Mouse (Mus musculus) fat pad, adult 2 months (tissue): ENCODE measurements around the gene Cenpv.

ENCODE experiments used
- DNase-seq: peaks from one replicate; pipeline ENCODE4 v3.0.0-alpha.2; 2011; ENCODE audit warnings: low read depth, low spot score; ENCODE audit errors: extremely low read depth

Gene Cenpv

DNA sequence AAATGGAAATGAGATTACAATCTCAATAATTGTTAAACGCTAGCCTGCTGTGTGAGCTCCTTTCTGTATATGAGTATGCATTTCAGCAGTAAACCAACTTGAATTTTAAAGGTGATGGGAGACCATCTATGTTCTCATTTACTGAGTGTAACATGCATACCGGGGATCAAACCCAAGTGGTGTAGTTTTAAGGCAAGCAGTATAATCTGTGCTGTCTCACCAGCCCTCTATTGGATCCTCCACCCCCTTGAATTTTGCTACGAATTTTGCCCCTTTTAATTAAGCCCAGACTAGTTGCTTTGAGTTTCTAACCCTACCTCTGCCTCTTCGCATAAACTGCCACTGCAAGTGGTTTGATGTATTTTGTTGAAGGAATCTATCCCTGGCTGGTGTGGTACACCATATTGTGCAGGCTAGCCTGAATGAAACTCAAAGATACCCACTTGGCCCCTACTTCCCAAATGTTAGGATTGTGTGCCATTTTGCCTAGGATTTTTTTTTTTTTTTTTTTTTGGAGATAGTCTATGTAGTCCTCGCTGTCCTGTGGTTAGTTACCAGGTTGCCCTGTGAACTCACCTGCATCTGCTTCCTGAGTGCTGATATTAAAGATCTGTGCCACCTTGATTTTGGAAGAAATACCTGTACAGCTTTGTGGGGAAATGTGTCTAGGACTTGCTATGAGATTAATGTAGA lies 15.2 kb upstream of the Cenpv start:
- no peak for DNase-seq

- no peak for DNase-seq
These were observed 14.6 kb upstream of the Cenpv start for GRCm38 (mm10) chr11:62553633-62554032.

DNA sequence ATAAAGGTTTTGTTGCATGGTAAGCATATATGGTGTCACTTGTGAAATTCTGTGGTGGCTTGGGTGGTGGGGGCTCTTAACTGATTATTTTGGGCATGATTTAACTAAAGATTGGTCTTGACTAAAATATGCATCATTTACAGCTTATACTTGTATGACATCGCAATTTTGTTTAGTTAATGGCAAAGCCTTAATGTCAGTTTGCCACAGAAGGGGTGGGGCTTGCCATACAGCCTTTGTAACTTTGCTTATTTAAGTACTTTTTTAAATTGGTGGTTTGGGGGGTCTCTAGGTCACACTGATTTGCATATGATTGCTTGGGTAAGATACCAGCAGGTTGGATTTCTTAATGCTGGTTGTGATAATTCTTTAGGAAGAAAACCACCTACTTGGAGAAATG lies 14.1 kb upstream of the Cenpv start:
- no peak for DNase-seq

GRCm38 (mm10) chr11:62551226-62552119 lies 12.4 kb upstream of the Cenpv start:
- no peak for DNase-seq

DNA sequence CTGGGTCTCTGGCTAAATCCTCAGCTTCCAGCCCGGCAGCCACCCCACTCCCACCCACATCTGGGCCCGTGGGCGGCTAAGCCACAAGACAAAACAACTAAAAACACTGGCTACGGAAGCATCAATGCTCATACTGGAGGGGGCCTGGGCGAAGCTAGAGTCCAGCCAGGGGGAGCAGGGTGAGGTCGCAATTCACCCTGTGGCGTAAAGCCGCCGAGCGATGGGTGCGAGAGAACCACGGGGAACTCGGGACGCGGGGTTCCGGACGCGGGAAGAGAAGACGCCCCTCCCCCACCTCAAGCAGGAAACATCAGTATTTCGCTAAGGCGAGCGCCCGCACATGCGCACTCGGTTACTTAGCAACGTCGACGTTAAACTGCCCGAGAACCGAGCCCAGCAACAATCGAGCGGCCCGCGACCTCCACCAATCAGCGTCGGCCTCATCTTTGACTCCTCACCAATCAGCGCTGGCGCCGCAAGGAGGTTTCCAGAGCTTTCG lies 11.7 kb upstream of the Cenpv start, which contains the start of gene Ubb:
Ubb (plus strand) TSS at position 445 of the 499 bp plus-strand sequence.
- DNase-seq: peak; percentile 88

DNA sequence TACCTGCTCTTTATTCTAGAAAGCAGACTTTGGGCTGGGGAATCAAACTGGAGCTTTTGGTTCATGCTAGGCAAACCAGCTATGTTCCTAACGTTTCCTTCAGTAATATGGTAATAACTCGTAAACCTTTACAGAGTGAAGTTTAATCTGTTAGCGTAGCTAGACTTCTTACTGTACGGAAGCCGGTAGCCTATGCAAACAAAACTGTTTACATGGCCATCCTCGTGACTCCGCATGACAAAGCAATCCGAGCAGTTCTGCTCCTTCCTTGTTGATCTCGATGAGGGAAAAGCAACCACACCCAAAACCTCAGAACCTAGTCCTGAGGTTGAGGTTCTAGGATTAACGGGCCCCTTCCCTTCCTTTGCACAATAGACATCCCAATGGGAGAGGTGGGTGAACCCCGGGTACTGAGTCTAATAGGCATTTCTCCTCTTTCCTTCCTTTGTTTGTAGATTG lies 11.2 kb upstream of the Cenpv start:
- DNase-seq: no peak

DNA sequence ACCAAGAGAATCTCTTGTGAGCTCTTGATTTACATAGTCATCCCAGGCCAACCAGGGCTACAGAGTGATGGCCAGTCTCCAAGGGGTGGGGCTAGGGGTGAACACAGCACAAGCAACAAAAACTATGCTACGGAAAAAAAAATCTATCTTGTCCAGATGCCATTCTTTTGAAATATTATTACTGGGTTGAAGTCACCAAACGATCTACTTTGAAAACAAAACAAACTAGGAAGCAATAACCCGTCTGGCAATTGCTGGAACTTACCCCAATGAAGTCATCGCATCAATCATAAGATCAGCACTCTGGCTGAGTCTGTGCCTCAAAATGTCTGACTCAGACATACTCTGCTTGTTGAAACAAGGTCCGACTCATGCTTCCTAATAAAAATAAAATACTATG lies 10.7 kb upstream of the Cenpv start:
- DNase-seq: peak; percentile 72

- DNase-seq: no peak
These were observed 4.9 kb upstream of the Cenpv start for GRCm38 (mm10) chr11:62543991-62544390.

GRCm38 (mm10) chr11:62541581-62541980 lies 2.5 kb upstream of the Cenpv start:
- DNase-seq: no peak

DNA sequence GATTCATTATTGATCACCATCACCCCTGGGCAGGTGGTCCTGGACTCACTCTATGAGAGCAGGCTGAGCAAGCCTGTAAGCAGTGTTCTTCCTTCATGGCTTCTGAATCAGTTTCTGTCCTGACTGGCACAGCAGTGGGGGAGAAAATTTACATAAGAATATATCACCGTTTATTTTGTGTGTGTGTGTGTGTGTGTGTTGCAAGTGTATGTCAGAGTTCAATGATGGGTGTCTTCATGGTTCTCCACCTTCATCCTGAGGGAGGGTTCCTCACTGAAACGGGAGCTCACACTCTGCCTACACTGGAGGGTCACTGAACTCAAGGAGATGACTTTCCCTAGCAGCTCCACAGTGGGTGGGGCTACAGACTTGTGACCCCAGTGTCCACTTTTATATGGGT lies 1.9 kb upstream of the Cenpv start:
- DNase-seq: no peak

GRCm38 (mm10) chr11:62540167-62540566 lies 1.1 kb upstream of the Cenpv start:
- DNase-seq: no peak

- DNase-seq: no peak
These were observed 556 bp downstream of the Cenpv start for GRCm38 (mm10) chr11:62538321-62539088.

DNA sequence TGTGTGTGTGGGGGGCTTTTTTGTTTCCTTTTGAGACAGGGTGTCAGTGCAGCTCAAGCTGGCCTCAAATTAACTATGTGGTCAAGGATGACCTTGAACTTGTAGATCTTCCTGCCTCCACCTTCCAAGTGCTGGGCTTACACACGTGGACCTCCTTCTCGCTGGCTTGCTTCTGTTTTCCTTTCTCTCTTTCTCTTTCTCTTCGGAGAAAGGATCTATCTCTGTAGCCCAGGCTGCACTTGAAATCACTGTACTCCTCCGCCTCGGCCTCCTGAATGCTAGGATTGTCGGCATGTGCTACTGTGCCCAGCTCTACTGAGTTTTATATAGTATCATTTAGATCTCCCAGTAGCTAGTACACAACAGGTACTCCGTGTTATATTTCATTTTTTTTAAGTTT lies 1.5 kb downstream of the Cenpv start:
- no peak for DNase-seq

DNA sequence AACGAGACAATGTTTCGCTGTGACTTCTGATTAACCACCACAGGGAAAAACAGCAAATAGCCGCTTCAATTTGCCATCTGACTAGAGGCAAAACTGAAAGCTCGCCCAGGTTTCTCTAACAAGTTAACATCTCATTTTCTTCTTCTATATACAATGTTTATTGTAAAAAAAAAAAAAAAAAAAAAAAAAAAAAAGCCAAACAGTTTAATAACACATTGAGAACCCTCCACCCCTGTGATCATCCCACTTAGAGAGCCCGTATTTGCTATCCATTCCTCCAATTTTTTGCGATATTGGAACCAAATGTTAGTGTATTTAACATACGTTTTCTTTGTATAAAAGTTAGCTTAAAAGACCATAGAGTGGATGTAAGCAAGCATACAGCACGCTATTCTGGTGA lies 2.0 kb downstream of the Cenpv start:
- no peak for DNase-seq

DNA sequence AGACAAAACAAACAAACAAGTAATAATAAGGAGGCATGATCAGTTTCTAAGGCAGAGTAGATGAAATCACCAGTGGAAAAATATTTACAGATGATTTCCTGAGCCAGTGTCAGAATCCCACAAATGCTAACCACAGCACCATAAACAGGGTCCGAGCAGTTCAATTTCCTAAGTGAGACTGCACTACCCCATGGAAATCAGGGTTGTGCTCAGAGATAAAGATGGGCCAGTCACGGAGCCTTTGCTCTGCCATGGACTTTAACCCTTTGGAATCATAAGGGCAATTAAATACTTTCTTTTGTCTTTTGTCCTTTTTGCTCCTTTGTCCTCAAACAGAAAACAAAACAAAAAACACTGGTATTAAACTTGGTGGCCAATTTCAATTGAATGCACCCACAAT lies 16.8 kb downstream of the Cenpv start:
- DNase-seq: no peak

- no peak for DNase-seq
These were observed 20.1 kb downstream of the Cenpv start for GRCm38 (mm10) chr11:62518991-62519390.

- no peak for DNase-seq
These were observed 25.8 kb downstream of the Cenpv start for GRCm38 (mm10) chr11:62513311-62513710.

- no peak for DNase-seq
These were observed 26.5 kb downstream of the Cenpv start for GRCm38 (mm10) chr11:62512529-62513080.

DNA sequence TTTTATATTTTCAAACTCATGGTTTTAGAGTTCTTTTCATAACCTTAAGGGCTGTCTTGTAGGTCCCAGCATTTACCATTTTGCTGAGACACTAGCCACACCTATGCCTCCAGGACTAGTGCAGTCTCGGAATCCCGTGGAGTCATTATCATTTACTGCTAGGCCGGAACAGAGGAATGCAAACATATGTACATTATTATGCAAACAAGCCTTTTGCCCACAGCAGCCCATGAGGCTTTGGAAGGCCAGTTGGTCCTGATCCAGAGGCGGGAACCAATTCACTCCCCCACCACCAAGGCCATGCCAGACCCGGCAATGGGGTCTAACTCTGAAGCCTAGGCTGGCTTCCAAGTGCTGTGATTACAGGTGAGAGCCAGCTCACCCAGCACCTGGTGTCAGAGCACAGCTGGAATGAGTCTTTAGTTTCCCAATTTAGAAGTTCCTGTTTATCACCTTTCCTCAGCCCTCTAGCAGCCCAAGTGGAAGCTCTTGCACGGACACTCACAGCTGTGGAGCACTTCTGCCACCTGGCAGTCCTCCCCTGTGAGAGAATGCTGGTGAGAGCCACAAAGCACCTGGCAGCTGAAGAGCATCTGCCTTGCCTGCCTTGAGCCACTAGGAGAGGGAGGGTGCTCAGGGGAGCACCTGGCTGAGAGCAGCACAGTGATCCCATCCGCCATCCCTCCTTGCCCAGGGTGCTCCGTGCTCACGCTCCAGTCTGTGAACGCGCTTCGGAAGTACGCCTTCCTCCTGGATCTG lies 27.4 kb downstream of the Cenpv start:
- no peak for DNase-seq

DNA sequence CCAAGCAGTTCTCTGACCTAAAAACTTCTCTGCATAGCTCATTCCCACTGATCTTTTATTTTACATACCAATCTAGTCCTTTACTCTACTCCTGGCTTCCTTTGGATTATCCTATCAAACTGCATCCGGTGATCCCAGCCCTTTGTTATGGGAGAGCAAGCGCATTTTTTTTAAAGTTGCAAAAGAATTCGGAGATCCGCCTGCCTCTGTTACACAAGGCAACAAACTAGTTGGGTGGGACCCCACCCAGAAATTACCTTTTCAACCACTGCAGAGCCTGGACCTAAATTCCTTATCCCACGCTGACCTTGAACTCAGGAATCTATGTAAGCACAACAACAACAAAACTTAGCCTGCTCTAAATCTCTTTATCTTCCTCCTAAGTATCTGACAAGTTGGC lies 28.1 kb downstream of the Cenpv start:
- DNase-seq: no peak
